Mouse (Mus musculus): Measurements from ENCODE around the gene Dlgap4. TPM values are rescaled to one million over a fixed set of nuclear protein-coding genes. Genes with fewer than 3 reads are reported as not detected.

Dlgap4 gene
- total RNA-seq, 2 experiments from 2014 or later = 43.5 to 55.3 TPM

GRCm38 (mm10) chr2:156741998-156742397 is 128.5 kb downstream of the Dlgap4 start:
- DNase-seq = peak; percentile 25
- no peak overlapping the region for H3K4me3 ChIP-seq
- H3K27ac ChIP-seq = peak overlapping the region; percentile 49
- intact Hi-C loops (cut with DNase I) = no loop called here
- TF ChIP-seq CTCF (IDR thresholded peaks at IDR 0.05) = no peak

DNA sequence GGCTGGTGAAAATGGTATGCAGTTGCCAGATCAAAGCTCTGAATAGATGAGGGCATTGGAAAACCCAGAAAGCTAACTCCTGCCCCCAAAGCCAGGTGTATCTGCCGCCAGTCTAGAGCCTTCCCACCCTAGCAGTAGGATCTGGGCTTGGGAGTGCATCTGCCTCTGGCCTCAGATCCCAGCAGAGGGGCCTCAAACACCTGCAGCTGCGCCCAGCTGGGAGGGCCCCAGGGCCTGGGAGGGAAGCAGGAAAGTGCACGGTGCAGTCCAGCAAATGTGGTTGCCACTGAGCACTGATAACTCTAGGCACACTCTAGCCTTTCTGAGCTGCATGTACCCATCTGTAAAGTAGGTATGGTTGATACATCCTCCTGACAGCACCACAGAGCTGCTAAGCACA is 129.7 kb downstream of the Dlgap4 start:
- intact Hi-C loops (cut with DNase I) = no loop called here
- Histone ChIP-seq H3K4me3 (no peak overlapping the region), H3K27ac (no peak overlapping the region)
- TF ChIP-seq CTCF (IDR thresholded peaks at IDR 0.05) = no peak
- no peak for DNase-seq

DNA sequence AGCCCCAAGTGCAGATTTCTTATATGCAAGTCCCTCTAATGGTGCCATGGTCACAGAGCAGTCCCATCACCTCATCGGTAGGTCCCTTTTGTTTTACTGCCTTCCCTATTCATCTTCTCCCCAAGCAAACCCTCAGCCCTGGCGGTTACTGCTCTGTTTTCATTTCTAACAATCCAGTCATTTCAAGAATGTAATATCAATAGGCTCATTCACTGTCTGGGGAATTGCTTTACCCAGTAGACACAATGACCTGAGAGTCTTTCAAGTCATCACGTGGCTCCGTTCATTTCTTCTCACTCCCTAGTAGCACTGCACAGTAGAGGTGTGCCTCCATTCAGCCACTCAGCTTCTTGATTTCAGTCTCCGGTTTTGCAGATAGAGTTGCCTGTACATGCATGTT is 130.9 kb downstream of the Dlgap4 start:
- no peak overlapping the region for H3K4me3 ChIP-seq
- intact Hi-C loops (cut with DNase I) = loop anchor here (2.0 kb wide), 1 partner anchor 14 kb away; no protein-coding TSS in a partner anchor
- no peak for TF ChIP-seq CTCF (IDR thresholded peaks at IDR 0.05)

DNA sequence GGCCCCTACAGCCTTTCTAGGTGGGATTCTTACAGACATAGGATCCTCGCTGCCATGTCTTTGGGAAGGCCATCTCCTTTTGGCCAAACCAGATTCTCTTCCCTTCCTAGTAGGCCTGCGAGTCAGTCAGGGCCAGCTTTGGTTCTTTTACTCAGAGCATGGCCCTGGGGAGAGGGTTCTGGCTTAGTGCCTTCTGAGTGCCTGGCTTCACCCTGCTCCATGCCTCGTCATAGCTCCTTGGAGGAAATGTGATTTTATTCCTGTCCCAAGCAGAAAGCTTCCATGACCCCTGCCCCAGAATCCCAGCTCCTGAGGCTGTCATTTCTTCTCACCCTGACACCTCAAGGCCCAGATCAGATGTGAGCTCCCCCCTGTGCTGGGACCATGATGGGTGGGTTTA is 133.8 kb downstream of the Dlgap4 start:
- DNase-seq = no peak
- Histone ChIP-seq H3K4me3 (no peak overlapping the region), H3K27ac (no peak overlapping the region)
- intact Hi-C loops (cut with DNase I) = no loop called here
- TF ChIP-seq CTCF (IDR thresholded peaks at IDR 0.05) = no peak

More for the DNA sequence above, 130.9 kb downstream of the Dlgap4 start:
- H3K27ac ChIP-seq = no peak overlapping the region
- DNase-seq = no peak

- no peak for TF ChIP-seq CTCF (IDR thresholded peaks at IDR 0.05)
- DNase-seq = no peak
- intact Hi-C loops (cut with DNase I) = no loop called here
- H3K27ac ChIP-seq = no peak overlapping the region
- no peak overlapping the region for H3K4me3 ChIP-seq
These were observed 136.2 kb downstream of the Dlgap4 start for GRCm38 (mm10) chr2:156749687-156750086.

- Histone ChIP-seq H3K4me3 (no peak overlapping the region), H3K27ac (no peak overlapping the region)
- no peak for DNase-seq
- intact Hi-C loops (cut with DNase I) = no loop called here
- TF ChIP-seq CTCF (IDR thresholded peaks at IDR 0.05) = no peak
These were observed 143.4 kb downstream of the Dlgap4 start for GRCm38 (mm10) chr2:156756937-156757336.

DNA sequence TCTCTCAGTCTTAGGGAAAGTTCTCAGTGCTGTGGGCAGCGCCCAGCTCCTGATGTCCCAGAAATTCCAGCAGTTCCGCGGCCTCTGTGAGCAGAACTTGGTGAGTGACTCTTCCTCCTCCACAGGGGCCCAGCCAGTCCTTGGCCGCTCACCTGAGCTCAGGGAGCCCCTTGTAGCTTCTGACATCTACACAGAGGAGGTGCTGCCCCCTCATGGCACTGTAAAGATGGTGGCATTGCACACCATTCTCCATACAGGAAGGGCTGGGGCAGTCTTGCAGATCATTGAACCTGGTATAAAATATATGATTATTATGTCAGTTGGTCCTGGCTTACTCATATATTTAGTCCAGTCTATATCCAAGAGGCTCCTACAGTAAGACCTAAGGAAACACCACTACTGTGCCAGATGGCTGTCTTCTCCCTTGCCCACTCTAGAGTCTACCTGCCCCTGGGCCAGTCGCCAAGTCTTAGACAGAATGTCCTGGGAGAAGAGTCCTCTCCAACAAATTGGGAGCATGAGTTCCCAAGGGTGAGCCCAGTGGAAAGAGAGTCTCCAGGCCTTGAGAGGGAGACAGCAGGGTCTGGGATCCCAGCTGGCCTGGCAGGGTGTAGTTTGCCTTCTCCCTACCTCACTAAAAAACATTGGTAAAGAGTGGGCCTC is 147.5 kb downstream of the Dlgap4 start:
- intact Hi-C loops (cut with DNase I) = loop anchor here (5.0 kb wide), 1 partner anchor 39 kb away; no protein-coding TSS in a partner anchor

DNA sequence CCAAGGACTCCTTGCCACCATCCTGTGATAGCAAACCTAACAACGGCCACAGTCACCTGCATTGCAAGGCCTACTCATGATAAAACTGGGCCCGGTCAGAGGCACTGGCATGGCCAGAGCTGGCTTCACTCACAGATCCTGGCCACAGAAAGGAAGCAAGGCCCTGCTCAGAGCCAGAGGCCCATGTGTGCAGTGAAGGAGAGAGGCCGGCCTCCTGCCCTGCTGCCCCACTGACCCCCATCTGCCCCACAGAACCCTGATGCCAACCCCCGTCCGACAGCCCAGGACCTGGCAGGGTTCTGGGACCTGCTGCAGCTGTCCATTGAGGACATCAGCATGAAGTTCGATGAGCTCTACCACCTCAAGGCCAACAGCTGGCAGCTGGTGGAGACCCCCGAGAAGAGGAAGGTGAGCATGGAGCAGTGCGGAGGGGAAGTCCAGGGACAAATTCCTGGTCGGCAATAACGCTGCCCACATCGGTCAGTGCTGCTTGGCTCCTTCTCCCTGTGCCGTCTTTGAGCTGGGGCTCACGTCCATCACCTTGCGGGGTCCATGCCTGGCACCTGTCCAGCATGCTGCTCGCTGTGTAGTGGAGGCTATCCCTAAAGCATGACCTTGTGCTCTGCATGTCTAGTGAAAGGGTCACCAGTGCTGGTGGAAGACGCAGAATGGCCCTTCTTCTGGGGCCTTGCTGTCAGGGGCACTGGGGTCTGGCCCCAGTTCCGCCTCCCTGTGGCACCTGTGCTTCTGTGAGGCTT is 148.2 kb downstream of the Dlgap4 start:
- no peak for TF ChIP-seq CTCF (IDR thresholded peaks at IDR 0.05)
- intact Hi-C loops (cut with DNase I) = loop anchor here (5.0 kb wide), 1 partner anchor 39 kb away; no protein-coding TSS in a partner anchor
- Histone ChIP-seq H3K27ac (peak overlapping the region; percentile 75), H3K4me3 (no peak overlapping the region)
- DNase-seq = no peak

More for the DNA sequence above, 147.5 kb downstream of the Dlgap4 start:
- no peak overlapping the region for H3K4me3 ChIP-seq
- peak; percentile 46 for TF ChIP-seq CTCF (IDR thresholded peaks at IDR 0.05)
- H3K27ac ChIP-seq = no peak overlapping the region
- no peak for DNase-seq

- no peak for DNase-seq
- intact Hi-C loops (cut with DNase I) = loop anchor here (5.0 kb wide), 1 partner anchor 40 kb away; no protein-coding TSS in a partner anchor
- H3K27ac ChIP-seq = peak overlapping the region; percentile 75
- H3K4me3 ChIP-seq = no peak overlapping the region
- no peak for TF ChIP-seq CTCF (IDR thresholded peaks at IDR 0.05)
These were observed 149.0 kb downstream of the Dlgap4 start for GRCm38 (mm10) chr2:156762499-156762898.

DNA sequence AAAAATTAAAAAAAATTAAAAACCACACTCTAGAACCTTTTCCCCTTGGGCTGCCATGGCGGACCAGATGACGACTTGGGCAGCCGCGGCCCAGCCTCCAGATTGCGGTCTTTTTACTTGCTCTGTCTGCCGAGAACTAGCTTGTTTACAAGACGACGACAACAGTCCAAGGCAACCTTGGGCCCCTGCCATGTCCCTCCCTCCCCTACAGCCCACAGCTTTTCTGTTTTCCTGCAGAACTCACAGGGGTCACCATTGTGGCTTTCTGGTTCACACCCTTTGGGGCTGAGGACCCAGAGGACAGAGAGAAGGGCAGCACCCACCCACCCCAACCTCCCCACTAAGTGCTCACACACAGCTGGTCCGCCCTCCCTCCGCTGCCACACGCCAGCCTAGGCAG is 149.6 kb downstream of the Dlgap4 start:
- Histone ChIP-seq H3K4me3 (no peak overlapping the region), H3K27ac (peak overlapping the region; percentile 75)
- intact Hi-C loops (cut with DNase I) = loop anchor here (5.0 kb wide), 1 partner anchor 41 kb away; no protein-coding TSS in a partner anchor
- peak; percentile 78 for DNase-seq
- TF ChIP-seq CTCF (IDR thresholded peaks at IDR 0.05) = no peak

DNA sequence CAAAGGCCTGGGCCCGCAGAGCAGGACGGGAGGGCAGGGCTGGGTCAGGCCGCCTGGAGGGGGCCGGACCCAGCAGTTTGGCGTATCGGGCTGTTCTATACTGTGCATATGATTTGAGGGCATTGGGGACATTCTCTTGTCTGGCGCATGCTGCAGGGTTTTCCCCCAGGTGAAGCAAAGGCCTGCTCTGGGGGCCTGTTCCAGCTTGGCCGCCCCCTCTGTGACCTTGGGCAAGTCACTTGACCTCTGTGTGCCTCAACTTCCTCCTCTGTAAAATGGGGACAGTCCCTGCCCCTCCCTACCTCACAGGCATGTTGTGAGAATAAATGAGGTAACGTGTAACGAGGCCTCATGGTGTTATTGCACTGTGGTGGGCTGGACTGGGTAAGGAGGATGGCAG is 150.5 kb downstream of the Dlgap4 start:
- no peak for DNase-seq
- intact Hi-C loops (cut with DNase I) = loop anchor here (5.0 kb wide), 1 partner anchor 42 kb away; no protein-coding TSS in a partner anchor
- Histone ChIP-seq H3K27ac (peak overlapping the region; percentile 75; the same call in 1 of the 2 replicates), H3K4me3 (no peak overlapping the region)
- no peak for TF ChIP-seq CTCF (IDR thresholded peaks at IDR 0.05)

DNA sequence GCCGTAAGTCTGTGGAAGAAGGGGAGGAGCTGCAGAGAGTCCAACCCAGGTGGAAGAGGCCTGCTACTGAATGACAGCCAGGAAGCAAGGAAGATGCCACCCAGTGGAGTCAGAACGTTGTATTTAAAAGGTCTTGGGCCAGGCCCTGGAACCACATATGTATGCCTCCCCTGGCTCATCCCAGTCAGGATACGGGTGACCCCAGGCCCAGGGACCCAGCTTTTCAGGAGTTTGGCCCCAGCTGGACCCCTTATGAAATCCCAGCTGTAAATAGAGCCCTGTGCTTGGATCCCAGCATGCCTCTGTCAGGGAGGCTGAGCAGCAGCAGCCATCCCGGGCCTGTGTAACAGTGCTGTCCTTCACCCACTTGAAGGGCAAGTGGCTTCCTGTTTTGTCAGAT is 151.2 kb downstream of the Dlgap4 start:
- no peak overlapping the region for H3K4me3 ChIP-seq
- H3K27ac ChIP-seq = peak overlapping the region; percentile 67
- DNase-seq = no peak
- intact Hi-C loops (cut with DNase I) = loop anchor here (5.0 kb wide), 1 partner anchor 42 kb away; no protein-coding TSS in a partner anchor
- no peak for TF ChIP-seq CTCF (IDR thresholded peaks at IDR 0.05)

DNA sequence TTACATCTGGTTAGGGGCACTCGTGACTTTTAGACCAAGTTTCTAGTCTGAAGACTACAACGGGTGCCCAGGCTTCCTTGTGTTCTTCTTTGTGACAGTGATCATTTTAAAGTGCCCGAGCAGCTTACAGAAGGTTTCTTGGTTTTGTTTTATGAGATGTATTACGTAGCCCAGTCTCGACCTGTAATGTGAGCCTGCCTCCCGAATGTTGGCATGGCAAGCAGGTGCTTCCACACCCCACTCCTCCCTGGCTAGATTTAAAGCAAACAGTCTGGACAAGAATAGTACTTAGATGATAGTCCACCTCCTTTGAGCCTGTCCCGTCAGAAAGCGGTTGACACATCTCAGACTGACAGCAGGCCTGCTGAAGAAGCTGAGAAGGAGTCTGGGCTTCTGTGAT is 152.1 kb downstream of the Dlgap4 start:
- Histone ChIP-seq H3K4me3 (no peak overlapping the region), H3K27ac (peak overlapping the region; percentile 67)
- DNase-seq = peak; percentile 56
- no peak for TF ChIP-seq CTCF (IDR thresholded peaks at IDR 0.05)
- intact Hi-C loops (cut with DNase I) = no loop called here
